Mouse (Mus musculus): ENCODE results near the gene Supt20. TPM values are rescaled to one million over a fixed set of nuclear protein-coding genes. Genes with fewer than 3 reads are reported as not detected.
"Not testable (repeated sequence)": the region's sequence is repeated elsewhere in the genome, so short reads cannot be mapped to it uniquely, and the experiment has no call there.

Gene Supt20
- polyA plus RNA-seq, 1 experiment from 2014 or later, result 114 TPM

- no peak overlapping the region for H3K4me3 ChIP-seq (ENCODE audit: low read depth, low read length)
- no peaks in the 10 kb centered on the region for H3K36me3 ChIP-seq (ENCODE audit: control insufficient read depth, insufficient read depth, low read length)
- H3K9ac ChIP-seq (ENCODE audit: low read length), result no peak overlapping the region
- no peak overlapping the region for H3K27ac ChIP-seq (ENCODE audit: low read depth, low read length)
- no peaks in the 10 kb centered on the region for H3K27me3 ChIP-seq (ENCODE audit: control insufficient read depth, insufficient read depth, low read length)
- WGBS, result 93% methylated on average over 3 of the region's 3 CpGs
- no peak for ATAC-seq (ENCODE audit: insufficient read depth, low FRiP score, low TSS enrichment)
- no peaks in the 10 kb centered on the region for H3K9me3 ChIP-seq (ENCODE audit: control insufficient read depth, low read length)
- no peak for DNase-seq (ENCODE audit: low spot score)
- H3K4me1 ChIP-seq (ENCODE audit: control insufficient read depth, insufficient read depth, low read length), result no peaks in the 10 kb centered on the region
- H3K4me2 ChIP-seq (ENCODE audit: low read depth), result no peak overlapping the region
These were observed 7.4 kb upstream of the Supt20 start for GRCm38 (mm10) chr3:54685202-54685601.

- H3K4me2 ChIP-seq (ENCODE audit: low read depth), result no peak overlapping the region
- H3K27ac ChIP-seq (ENCODE audit: low read depth, low read length), result no peak overlapping the region
- WGBS, result 80% methylated on average over 2 of the region's 2 CpGs
- no peak for DNase-seq (ENCODE audit: low spot score)
- ATAC-seq (ENCODE audit: insufficient read depth, low FRiP score, low TSS enrichment), result no peak
- H3K4me1 ChIP-seq (ENCODE audit: control insufficient read depth, insufficient read depth, low read length), result no peaks in the 10 kb centered on the region
- no peaks in the 10 kb centered on the region for H3K36me3 ChIP-seq (ENCODE audit: control insufficient read depth, insufficient read depth, low read length)
- H3K9ac ChIP-seq (ENCODE audit: low read length), result no peak overlapping the region
- no peak overlapping the region for H3K4me3 ChIP-seq (ENCODE audit: low read depth, low read length)
- H3K27me3 ChIP-seq (ENCODE audit: control insufficient read depth, insufficient read depth, low read length), result no peaks in the 10 kb centered on the region
- no peaks in the 10 kb centered on the region for H3K9me3 ChIP-seq (ENCODE audit: control insufficient read depth, low read length)
These were observed 5.4 kb upstream of the Supt20 start for GRCm38 (mm10) chr3:54687245-54687644.

DNA sequence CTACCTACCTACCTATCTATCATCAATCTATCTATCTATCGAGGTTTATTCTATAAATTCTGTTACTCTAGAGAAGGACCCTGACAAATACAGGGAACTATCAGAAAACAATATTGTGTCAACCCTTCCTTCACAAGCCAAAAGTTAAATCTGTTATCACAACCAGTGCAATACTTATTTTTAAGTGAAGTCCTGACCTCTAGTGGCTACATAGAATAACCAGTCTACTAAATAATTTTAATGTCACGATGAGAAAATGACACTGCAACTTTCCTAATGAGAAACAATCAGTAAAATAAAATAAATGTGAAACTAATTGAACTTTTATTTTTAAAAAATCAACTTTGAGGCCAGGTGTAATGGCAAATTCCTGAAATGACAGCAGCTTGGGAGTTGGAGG is 3.5 kb upstream of the Supt20 start:
- no peaks in the 10 kb centered on the region for H3K9me3 ChIP-seq (ENCODE audit: control insufficient read depth, low read length)
- no peak overlapping the region for H3K4me2 ChIP-seq (ENCODE audit: low read depth)
- 68% methylated on average over 2 of the region's 2 CpGs for WGBS
- H3K9ac ChIP-seq (ENCODE audit: low read length), result no peak overlapping the region
- H3K4me3 ChIP-seq (ENCODE audit: low read depth, low read length), result no peak overlapping the region
- DNase-seq (ENCODE audit: low spot score) (no peak), ATAC-seq (ENCODE audit: insufficient read depth, low FRiP score, low TSS enrichment) (no peak)
- no peaks in the 10 kb centered on the region for H3K36me3 ChIP-seq (ENCODE audit: control insufficient read depth, insufficient read depth, low read length)
- no peaks in the 10 kb centered on the region for H3K27me3 ChIP-seq (ENCODE audit: control insufficient read depth, insufficient read depth, low read length)
- no peak overlapping the region for H3K27ac ChIP-seq (ENCODE audit: low read depth, low read length)
- H3K4me1 ChIP-seq (ENCODE audit: control insufficient read depth, insufficient read depth, low read length), result no peaks in the 10 kb centered on the region

DNA sequence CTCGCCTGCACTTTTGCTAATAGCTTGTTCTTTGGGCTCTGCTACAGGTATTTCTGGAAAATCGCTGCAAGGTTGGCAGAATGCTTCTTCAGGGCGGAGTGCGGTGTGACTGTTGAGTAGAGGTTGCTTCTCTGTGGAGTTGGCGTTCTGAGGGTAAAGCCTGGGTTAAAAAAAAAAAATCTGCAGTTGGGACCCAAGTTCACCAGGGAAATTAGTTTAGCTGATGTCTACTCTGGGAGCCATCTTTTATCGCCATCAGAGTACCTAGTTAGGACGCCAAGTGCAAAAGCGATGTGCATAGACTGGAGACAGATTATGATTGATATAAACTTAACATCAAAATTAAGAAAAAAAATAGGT is 429 bp downstream of the Supt20 start:
- Histone ChIP-seq H3K36me3 (ENCODE audit: control insufficient read depth, insufficient read depth, low read length) (peaks cover 2% of the 10 kb centered on the region; the same call in 1 of the 2 replicates), H3K9ac (ENCODE audit: low read length) (peak overlapping the region; percentile 67), H3K9me3 (ENCODE audit: control insufficient read depth, low read length) (no peaks in the 10 kb centered on the region), H3K27ac (ENCODE audit: low read depth, low read length) (no peak overlapping the region), H3K27me3 (ENCODE audit: control insufficient read depth, insufficient read depth, low read length) (no peaks in the 10 kb centered on the region), H3K4me3 (ENCODE audit: low read depth, low read length) (peak overlapping the region; percentile 72), H3K4me2 (ENCODE audit: low read depth) (peak overlapping the region; percentile 54), H3K4me1 (ENCODE audit: control insufficient read depth, insufficient read depth, low read length) (no peaks in the 10 kb centered on the region)
- ATAC-seq (ENCODE audit: insufficient read depth, low FRiP score, low TSS enrichment) (no peak), DNase-seq (ENCODE audit: low spot score) (no peak)
- 0% methylated on average over 8 of the region's 8 CpGs for WGBS

DNA sequence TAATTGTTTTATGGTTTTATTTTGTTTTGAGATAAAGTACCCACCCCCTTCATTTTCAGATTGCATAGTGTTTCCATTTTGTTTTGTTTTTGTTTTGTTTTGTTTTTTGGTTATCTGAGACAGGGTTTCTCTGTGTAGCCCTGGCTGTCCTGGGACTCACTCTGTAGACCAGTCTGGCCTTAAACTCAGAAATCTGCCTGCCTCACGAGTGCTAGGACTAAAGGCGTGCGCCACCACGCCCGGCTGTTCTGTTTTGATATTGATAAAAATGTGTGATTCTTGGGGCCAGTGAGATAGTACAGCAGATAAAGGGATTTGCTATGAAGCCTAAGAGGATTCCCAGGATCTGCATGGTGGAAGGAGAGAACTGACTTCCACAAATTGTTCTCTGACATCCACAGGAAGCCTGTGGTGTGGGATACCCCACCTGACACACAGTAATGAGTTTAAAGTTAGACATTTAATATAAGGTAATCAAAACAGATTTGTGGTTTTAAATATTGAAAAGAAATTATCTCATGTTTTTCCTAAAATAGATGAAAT is 7.2 kb downstream of the Supt20 start:
- Histone ChIP-seq H3K4me2 (ENCODE audit: low read depth) (no peak overlapping the region), H3K9ac (ENCODE audit: low read length) (no peak overlapping the region), H3K4me3 (ENCODE audit: low read depth, low read length) (no peak overlapping the region), H3K27ac (ENCODE audit: low read depth, low read length) (no peak overlapping the region), H3K9me3 (ENCODE audit: control insufficient read depth, low read length) (no peaks in the 10 kb centered on the region), H3K36me3 (ENCODE audit: control insufficient read depth, insufficient read depth, low read length) (peaks cover 8% of the 10 kb centered on the region), H3K4me1 (ENCODE audit: control insufficient read depth, insufficient read depth, low read length) (no peaks in the 10 kb centered on the region), H3K27me3 (ENCODE audit: control insufficient read depth, insufficient read depth, low read length) (no peaks in the 10 kb centered on the region)
- 94% methylated on average over 5 of the region's 5 CpGs for WGBS
- no peak for ATAC-seq (ENCODE audit: insufficient read depth, low FRiP score, low TSS enrichment)
- no peak for DNase-seq (ENCODE audit: low spot score)

DNA sequence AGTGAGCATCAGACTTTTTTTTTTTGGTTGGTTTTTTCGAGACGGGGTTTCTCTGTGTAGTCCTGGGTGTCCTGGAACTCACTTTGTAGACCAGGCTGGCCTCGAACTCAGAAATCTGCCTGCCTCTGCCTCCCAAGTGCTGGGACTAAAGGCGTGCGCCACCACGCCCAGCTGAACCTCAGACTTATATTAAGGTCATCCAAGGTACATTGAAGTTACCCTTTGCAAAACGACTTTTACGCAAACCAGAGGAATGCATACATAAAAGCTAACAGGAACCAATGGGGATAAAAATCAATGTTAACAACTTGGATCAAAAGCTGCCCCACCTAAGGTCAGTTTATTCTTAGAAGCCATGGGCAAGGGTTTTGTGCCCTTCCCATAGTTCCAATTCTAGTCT is 11.5 kb downstream of the Supt20 start:
- ATAC-seq (ENCODE audit: insufficient read depth, low FRiP score, low TSS enrichment); DNase-seq (ENCODE audit: low spot score); H3K36me3 ChIP-seq (ENCODE audit: control insufficient read depth, insufficient read depth, low read length); H3K4me2 ChIP-seq (ENCODE audit: low read depth); H3K4me1 ChIP-seq (ENCODE audit: control insufficient read depth, insufficient read depth, low read length); H3K27ac ChIP-seq (ENCODE audit: low read depth, low read length); H3K4me3 ChIP-seq (ENCODE audit: low read depth, low read length); H3K9ac ChIP-seq (ENCODE audit: low read length); H3K9me3 ChIP-seq (ENCODE audit: control insufficient read depth, low read length); H3K27me3 ChIP-seq (ENCODE audit: control insufficient read depth, insufficient read depth, low read length): not testable (repeated sequence)
- 95% methylated on average over 8 of the region's 8 CpGs for WGBS

DNA sequence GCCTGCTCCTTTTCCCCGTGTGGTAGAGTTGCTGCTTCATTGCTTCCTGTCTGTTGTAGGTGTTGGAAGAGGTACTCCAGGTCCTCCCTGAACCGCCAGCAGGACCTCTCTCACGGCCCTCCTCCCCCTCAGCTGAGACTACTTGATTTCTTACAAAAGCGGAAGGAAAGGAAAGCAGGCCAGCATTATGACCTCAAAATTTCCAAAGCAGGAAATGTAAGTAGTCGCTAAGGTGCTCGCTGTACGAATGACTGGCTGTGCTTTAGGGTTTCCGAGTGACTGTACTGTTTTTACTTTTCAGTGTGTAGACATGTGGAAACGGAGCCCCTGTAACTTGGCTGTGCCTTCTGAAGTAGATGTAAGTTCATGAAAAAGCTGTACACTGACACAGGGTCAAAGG is 16.4 kb downstream of the Supt20 start:
- no peak overlapping the region for H3K4me3 ChIP-seq (ENCODE audit: low read depth, low read length)
- H3K27ac ChIP-seq (ENCODE audit: low read depth, low read length), result no peak overlapping the region
- WGBS, result 89% methylated on average over 9 of the region's 9 CpGs
- H3K4me1 ChIP-seq (ENCODE audit: control insufficient read depth, insufficient read depth, low read length), result no peaks in the 10 kb centered on the region
- peaks cover 16% of the 10 kb centered on the region for H3K36me3 ChIP-seq (ENCODE audit: control insufficient read depth, insufficient read depth, low read length)
- H3K4me2 ChIP-seq (ENCODE audit: low read depth), result no peak overlapping the region
- H3K9me3 ChIP-seq (ENCODE audit: control insufficient read depth, low read length), result no peaks in the 10 kb centered on the region
- DNase-seq (ENCODE audit: low spot score), result no peak
- no peak overlapping the region for H3K9ac ChIP-seq (ENCODE audit: low read length)
- no peak for ATAC-seq (ENCODE audit: insufficient read depth, low FRiP score, low TSS enrichment)
- H3K27me3 ChIP-seq (ENCODE audit: control insufficient read depth, insufficient read depth, low read length), result no peaks in the 10 kb centered on the region

DNA sequence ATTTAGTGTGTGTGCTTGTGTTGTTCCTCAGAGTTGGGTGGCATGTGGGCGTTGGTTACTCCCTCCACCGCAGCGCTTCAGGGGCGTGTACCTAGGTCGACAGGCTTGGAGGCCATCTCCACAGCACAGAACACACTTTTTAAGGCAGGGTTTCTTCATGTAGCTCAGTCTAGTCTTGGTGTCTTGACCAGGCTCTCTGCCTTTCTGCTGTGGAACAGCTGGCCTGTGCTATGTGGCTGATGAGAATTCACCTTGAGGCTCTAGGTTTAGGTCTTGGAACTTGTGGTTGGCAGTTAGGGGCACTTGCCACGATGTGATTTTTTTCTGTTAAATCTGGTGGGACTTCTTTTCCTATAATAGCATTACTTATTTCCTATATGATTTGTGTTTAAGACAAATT is 21.6 kb downstream of the Supt20 start, which contains the start of gene Gm21958:
Gene Gm21958, minus strand, starts transcription at position 101 of the 400 bp plus-strand sequence.
- WGBS, result 91% methylated on average over 6 of the region's 6 CpGs
- ATAC-seq (ENCODE audit: insufficient read depth, low FRiP score, low TSS enrichment), result no peak

GRCm38 (mm10) chr3:54715461-54715860 is 22.9 kb downstream of the Supt20 start:
- Histone ChIP-seq H3K4me1 (ENCODE audit: control insufficient read depth, insufficient read depth, low read length) (no peaks in the 10 kb centered on the region), H3K36me3 (ENCODE audit: control insufficient read depth, insufficient read depth, low read length) (peaks cover 23% of the 10 kb centered on the region), H3K4me3 (ENCODE audit: low read depth, low read length) (no peak overlapping the region), H3K9ac (ENCODE audit: low read length) (no peak overlapping the region), H3K27me3 (ENCODE audit: control insufficient read depth, insufficient read depth, low read length) (no peaks in the 10 kb centered on the region), H3K4me2 (ENCODE audit: low read depth) (no peak overlapping the region), H3K9me3 (ENCODE audit: control insufficient read depth, low read length) (no peaks in the 10 kb centered on the region), H3K27ac (ENCODE audit: low read depth, low read length) (no peak overlapping the region)
- ATAC-seq (ENCODE audit: insufficient read depth, low FRiP score, low TSS enrichment), result no peak
- DNase-seq (ENCODE audit: low spot score), result no peak
- WGBS, result 93% methylated on average over 6 of the region's 6 CpGs

More for the DNA sequence above, 21.6 kb downstream of the Supt20 start, which contains the start of gene Gm21958:
- no peaks in the 10 kb centered on the region for H3K9me3 ChIP-seq (ENCODE audit: control insufficient read depth, low read length)
- H3K27me3 ChIP-seq (ENCODE audit: control insufficient read depth, insufficient read depth, low read length), result no peaks in the 10 kb centered on the region
- no peak within 1 kb of the TSS for H3K27ac ChIP-seq (ENCODE audit: low read depth, low read length)
- no peak within 1 kb of the TSS for H3K4me3 ChIP-seq (ENCODE audit: low read depth, low read length)
- no peak for DNase-seq (ENCODE audit: low spot score)
- no peak within 1 kb of the TSS for H3K4me2 ChIP-seq (ENCODE audit: low read depth)
- H3K36me3 ChIP-seq (ENCODE audit: control insufficient read depth, insufficient read depth, low read length), result peaks cover 27% of the 10 kb centered on the region
- no peaks in the 10 kb centered on the region for H3K4me1 ChIP-seq (ENCODE audit: control insufficient read depth, insufficient read depth, low read length)
- H3K9ac ChIP-seq (ENCODE audit: low read length), result no peak within 1 kb of the TSS

Measured in neural tube, embryonic 11.5 days (tissue).